Mouse (Mus musculus) spleen, adult 2 months (tissue): ENCODE measurements around the gene Rhoq.

Experiments
- CTCF ChIP-seq: fragments of 200-500 bp; IDR thresholded peaks from 2 replicates; pipeline ENCODE4 v1.5.1; 2011; ENCODE audit warnings: mild to moderate bottlenecking, inconsistent platforms; ENCODE audit not compliant: insufficient read depth, insufficient read length, insufficient replicate concordance; ENCODE audit errors: extremely low read depth
- POLR2A ChIP-seq: fragments of 200-500 bp; IDR thresholded peaks from 2 replicates; pipeline ENCODE4 v1.6.1; 2011; ENCODE audit warnings: low read depth, low read length, inconsistent platforms

DNA sequence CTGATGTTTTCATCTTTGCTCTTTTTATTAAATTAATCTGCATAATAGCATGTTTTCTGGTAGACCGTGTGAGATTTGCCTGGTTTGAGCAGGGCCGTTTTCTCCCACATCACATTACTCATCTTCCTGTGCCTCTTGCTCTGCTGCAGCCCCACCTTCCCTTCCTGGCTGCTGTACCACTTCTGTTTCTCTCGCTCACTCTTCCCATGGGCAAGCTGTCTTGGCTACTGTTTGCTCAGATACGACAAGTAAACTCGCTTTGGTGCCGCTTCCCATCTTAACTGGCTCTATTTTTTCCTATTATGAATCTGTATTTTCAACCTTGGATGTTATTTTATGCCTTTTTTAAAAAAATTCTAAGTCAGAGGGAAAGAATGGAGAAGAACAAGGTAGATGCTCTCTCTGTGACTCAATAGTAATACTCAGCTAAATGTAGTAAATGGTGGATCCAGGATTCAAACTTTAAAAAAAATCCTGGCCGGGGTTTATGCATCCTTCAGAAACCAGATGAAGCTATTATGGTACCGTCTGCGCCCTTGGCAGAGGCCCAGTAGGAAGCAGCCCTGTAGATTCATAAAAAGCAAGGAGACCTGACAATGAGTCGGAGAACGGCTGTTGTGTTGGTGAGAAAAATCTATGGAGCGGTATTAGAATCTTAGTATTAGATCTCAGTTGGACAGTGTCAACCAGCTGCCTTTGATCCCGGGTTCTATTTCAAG, 48.6 kb downstream of the Rhoq start:
- TF ChIP-seq POLR2A = no peak
- TF ChIP-seq CTCF = no peak
